Mouse (Mus musculus): ENCODE data around the gene Dusp7.

The Dusp7 gene

DNA sequence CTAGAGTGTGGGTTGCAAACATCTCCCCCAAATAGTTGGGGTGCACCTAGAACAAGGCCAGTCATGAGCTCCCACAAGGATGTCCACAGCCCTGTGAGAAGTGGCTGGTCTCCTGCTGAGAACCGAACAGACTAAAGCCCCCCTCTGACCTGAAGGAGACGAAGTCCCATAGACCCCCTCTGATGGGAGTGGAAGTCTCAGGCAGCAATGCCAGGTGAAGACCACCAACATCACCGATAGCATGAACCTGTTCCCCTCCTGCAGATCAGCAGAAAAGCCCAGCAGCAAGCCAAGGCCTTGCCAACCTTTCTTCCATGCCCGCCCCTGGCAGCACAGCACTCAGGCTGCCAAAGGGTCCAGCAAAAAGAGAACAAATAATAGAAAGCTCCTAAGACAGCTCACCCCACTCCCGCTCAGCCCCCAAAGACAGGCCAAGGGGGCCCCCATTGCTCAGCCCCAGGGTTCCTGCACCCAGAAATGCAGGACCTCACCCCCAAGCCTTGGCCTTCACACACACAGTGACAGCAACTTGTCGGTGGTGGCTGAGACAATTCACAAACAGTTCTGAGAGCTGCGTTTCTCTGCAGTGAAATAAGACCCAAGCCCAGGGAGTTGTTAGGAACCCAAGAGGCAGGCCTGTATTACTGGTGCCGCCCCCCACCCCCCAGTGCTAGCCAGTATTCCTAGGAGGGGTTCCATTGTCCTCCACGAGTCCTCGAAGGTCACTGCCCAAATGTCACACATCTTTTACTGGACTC lies 13.0 kb upstream of the Dusp7 start:
- no peak for DNase-seq

DNA sequence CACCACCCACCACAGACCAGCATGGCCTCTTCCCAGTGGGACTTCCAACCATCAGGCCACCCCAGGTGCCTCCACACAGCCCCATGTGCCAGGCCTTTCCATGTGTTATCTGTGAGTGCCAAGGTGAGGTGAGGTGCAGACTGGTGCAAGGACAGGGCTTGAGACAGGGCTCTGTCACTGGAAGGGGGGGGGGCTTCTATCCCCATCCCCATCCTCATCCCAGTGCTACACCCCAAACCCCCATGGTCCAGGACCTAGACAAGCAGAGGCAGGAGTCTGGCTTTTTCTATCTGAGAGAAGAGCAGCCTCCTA lies 12.5 kb upstream of the Dusp7 start:
- no peak for DNase-seq

DNA sequence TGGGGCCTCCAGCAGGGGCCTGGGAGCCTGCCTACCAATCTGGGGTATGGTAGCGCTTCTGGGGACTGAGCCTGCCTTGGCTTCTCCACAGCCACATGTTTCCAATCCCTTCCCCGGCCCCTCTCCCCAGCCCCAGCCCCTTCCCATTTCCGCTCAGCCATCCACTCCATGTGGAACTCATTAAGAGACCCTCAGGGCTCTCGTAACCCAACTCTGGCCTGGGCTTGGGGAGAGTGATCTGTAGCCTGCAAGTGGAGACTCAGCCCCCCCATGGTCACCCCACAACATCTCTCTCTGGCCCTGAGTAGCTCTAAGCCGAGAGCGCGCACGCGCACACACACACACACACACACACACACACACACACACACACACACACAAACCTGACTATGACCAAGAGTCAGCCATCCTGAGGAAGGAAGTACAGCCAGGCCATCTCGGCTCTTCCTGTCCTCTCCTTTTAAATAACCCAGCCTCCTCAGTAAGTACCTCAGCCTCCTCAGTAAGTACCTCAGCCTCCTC lies 12.0 kb upstream of the Dusp7 start:
- DNase-seq: no peak

DNA sequence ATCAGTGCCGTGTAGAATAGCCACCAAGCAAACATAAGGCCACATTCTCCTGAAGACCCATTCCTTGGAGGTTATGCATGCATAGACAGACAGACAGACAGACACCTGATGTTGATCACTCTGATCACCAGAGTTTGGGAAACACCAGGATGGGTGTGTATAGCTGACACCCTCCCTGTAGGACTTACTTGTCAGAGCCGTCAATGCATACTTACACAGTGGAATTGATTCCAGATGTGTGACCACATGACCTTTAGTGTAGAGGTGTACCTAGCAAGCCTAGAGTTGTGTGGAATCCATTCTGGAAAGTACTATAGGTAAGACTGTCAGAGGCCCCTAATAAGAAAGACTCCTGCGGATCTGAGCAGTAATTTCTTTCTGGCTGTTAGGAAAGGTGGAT lies 11.3 kb upstream of the Dusp7 start:
- DNase-seq: no peak

DNA sequence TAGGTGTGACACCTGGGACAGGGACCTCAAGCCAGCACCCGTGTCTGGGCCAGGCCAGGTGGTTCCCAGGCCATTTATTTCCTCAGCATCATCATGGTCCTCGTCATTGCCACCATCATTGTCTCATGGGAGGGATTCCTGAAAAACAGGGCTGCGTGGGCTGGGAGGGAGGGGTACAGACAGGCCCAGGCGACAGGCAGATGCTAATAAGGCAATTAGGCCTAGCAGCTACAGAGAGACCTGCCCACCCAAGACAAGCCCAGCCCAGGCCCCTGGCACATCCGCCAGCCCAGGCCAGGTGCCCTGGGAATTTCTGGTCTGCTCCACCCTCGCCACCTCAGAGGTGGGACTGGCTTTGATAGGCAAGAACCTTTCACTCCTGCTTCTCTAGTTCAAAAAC lies 9.1 kb upstream of the Dusp7 start:
- DNase-seq: no peak

DNA sequence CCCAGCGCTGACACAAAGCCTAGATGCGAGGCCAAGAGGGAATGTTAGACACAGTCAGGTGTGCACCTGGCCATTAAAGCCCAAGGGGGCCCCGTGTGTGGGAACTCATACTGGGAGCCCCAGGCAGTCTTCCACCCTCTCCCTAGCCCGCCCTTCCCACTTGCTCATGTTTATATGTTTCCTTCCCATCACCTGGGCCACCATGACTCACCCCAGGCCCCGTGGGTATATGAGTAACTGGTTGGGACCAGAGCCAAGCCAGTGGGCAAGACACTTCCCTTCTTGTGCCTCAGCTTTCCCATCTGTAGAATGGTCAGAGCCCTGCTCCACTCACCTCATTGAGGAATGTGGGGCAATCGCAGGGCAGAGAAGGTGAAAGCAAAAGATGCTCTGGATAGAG lies 7.3 kb upstream of the Dusp7 start:
- DNase-seq: no peak

DNA sequence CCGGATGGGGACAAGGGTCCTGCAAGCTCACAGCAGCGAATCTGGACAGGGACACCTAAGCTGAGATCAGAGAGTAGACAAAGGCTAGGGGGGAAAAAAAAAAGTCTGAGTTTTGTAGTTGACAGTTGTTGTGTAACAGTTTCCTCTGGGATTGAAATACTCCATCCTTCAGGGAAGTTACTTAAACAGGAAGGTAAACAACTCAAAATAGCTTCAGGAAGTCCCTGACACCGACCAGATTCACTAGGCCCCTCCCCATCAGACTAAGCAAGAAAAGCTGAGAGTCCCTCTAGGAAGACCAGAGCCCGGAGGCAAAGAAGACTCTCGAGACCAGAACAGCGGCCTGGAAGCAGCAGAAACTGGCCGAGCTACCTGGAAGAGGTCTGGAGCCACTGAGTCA lies 3.1 kb upstream of the Dusp7 start:
- DNase-seq: no peak

DNA sequence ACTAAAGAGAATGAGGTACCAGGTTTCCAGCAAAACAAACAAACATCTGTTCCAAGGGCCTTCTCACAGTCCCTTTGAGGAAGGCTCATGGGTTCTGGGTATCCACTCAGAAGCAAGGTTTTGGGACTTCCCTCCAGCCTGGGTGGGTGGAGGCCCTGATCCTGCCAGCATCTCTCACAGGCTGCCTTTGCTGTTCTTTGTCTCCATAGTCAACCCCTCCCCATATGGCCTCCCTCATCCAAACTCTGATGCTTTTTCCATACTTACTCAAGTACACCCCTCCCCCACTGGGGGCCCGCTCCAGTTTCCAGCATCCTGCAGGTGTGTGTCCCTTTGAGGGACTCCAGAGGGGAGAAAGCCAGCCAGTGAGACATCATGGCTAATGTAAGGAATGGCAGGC lies 2.2 kb upstream of the Dusp7 start:
- DNase-seq: no peak

DNA sequence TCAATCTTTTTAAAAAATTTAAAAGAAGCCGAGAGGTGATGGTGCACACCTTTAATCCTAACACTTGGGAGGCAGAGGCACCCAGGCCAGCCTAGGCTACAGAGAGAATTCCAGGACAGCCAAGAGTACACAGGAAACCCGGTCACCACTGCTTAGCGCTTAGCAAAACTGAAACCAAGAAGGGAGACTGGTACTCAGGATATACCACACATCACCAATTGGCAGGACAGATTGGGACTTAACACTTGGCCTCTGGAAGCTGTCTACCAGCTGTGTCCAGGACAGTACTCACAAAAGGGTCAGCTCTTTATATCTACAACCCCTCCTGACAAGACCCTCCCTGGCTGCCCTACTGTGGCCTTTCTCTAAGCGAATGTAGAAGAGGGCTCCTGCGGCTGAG lies 1.4 kb upstream of the Dusp7 start:
- no peak for DNase-seq

DNA sequence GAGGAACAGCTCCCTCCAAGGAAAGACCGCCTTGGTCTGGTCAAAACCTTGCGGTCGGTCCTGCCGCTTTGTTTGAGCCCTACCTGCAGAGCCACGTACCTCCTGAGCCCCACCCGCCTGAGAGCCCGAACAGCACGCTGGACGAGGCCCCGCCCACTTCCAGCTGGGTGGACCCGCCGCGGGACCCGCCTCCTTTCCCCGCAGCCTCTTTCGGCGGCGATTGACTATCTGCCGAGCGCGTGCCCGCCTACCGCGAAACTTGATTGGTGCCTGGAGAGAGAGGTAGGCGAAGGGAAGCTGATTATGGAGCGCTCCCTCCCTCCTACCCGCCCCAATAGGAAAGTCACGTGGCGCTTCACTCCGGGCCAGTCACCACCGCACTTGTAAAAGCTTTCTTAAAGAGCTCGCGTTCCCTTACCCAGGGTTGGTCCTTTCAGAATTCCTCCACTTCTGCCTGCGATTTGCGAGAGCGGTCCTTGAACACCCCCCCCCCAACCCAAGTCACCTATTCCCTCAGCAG lies 780 bp upstream of the Dusp7 start:
- peak; percentile 98 for DNase-seq

DNA sequence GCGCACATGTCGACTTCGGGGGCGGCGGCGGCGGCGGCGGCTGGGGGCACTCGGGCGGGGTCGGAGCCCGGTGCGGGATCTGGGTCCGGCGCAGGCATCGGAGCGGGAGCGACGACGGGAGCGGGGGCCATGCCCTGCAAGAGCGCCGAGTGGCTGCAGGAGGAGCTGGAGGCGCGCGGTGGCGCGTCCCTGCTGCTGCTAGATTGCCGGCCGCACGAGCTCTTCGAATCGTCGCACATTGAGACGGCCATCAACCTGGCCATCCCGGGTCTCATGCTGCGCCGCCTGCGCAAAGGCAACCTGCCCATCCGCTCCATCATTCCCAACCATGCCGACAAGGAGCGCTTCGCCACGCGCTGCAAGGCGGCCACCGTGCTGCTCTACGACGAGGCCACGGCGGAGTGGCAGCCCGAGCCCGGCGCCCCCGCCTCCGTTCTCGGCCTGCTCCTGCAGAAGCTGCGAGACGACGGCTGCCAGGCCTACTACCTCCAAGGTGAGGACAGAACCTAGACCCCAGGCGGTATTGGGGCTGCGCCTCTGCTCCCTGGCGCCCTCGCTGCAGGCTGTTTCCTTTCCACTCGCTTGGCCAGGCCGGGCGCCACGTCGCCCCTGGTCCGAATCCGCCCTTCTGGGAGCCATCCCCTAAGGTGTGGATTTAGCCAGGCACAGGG lies 534 bp downstream of the Dusp7 start:
- peak; percentile 42 to 49 for DNase-seq

DNA sequence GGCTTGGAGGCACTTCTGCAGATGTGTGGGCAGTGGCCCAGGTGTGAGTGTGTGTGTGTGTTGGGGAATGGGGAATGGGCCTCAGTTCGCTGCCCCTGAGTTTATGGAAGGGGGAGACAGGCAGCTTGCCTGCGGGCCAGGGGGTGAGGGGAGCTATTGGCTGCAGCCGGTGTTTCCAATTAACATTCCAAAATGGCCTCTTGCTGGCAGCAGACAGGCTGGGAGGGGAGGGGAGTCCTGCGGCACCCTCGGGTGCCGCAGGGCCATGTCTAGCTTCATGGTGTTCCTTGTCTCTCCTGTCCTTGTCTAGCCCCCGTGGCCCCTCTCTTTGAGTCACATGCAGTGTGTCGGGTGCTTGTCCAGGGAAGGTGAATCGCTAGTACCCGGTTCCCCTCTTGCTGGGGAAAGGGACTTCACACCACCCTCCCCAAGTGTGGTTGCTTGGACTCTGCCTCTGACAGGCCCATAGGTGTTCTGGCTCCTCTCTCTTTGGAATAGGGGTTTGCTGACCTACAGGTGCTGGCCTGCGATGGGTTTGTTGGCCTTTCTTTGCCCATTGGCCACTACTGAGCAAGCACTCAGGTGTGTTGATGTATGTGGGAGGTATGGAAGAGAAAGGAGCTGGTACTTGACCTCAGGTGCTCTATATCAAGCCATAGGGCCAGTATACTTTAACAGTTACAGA lies 1.5 kb downstream of the Dusp7 start:
- no peak for DNase-seq

DNA sequence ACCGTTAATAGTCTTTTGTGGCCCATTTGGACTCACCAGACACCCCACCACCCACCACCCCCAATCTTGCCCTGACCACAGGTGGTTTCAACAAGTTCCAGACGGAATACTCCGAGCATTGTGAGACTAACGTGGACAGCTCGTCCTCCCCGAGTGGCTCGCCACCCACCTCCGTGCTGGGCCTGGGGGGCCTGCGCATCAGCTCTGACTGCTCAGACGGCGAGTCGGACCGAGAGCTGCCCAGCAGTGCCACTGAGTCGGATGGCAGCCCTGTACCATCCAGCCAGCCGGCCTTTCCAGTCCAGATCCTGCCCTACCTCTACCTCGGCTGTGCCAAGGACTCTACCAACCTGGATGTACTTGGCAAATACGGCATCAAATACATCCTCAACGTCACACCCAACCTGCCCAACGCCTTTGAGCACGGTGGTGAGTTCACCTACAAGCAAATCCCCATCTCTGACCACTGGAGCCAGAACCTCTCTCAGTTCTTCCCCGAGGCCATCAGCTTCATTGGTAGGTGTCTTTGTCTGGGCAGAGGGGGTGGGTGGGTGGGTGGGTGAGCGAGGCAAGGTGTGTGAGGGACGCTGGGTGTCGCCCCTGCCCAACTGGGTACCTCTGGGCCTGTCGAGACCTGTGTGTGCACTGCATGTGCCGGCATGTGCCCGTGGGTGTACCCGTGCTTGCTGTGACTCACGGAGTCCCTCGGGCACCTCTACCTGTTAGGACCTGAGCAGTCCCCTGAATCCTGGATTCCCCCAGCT lies 2.4 kb downstream of the Dusp7 start:
- no peak for DNase-seq

DNA sequence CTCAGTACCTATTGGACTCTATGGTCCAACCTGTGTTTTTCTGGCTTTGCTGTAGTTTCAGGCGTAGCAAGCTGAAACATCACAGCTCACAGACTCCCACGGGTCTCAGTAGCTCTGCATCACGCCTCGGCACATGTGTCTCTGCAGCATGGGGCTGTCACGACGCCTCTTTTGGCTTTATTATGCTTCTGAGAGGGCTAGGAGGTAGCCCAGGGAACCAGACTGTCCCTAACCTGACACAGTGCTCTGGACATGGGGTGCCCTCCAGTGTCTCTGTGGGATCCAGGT lies 2.9 kb downstream of the Dusp7 start:
- no peak for DNase-seq

DNA sequence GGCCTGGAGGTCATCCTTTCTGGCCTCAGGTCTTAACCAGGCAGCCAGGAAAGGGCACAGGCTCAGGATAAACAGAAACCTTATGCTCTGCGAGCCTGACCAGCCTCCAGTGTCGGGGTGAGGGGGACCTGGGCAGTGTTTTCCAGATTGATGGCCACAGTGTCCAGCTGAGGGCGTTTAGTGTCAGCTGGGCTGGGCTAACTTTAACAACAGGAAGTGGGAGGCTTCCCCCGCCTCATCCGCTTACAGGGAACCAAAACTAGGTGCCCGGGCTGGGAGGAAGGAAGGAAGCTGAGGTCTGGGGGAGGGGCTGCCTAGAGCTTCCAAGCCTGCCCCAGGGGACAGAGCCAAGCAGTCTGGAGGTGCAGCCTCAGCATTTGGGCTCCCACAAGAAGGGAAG lies 3.3 kb downstream of the Dusp7 start:
- peak; percentile 78 to 84 for DNase-seq

DNA sequence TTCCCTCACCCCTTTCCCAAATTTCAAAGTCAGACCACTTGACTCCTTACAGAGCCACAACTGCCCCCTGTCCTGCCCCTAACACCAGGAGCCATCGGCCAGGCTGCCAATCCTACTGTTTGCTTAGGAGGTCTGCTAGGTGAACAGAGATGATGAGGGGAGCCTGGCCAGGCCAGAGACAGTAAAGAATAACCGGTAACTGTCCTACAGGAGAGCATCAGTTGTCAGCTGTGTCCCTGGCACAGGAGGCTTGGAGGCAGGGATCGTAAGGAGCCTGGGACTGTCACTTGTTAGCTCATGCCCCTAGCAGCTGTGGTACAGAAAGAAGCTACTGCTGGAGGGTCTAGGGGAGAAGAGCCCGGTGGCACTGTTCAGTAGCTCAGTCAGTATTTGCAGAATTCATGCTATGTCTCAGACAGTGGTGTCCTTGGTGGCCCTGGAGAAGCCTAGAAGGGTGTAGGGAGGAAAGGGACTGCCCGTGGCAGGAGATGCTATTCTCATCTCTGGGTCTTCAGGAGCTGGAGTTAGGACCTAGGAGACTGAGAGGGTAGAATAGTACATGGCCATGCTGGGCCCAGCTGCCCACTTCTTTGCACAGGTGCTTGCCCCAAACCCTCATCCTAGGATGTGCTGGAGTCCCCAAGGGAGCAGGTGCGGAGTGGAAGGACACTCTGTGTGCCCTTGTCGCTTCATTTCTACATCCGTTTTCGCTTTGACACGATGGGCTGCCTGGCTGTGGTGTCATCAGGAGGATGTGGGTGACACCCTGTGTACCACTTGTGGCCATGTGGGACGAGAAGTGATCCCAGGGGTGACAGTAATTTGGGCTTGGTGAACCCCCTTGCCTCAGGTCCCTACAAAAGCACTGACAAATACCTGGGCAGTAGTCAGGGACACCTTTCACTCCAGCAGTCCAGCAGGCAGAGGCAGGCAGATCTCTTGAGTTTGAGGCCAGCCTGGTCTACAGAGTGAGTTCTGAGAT lies 4.3 kb downstream of the Dusp7 start:
- peak in 1 of 2 experiments; percentile 42 for DNase-seq

DNA sequence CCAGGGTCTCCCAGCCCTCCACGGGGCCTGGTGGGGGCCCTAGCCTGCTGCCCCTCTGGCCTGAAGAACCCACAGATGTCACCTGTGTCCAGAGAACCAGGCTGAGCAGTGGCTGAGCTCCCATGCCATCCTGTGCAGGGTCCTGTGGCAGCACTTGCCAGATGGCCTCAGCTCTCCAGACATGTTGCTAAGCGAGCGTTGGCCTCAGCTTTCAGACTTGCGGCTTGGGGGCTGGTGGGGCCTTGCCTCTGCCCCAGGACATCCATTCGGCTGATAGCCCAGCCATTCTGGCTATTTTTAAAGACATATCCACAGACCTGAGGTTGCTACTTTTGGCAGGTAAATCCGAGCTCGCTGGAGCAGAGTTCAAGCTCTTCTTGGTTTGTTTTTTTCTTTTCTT lies 5.5 kb downstream of the Dusp7 start:
- DNase-seq: no peak

DNA sequence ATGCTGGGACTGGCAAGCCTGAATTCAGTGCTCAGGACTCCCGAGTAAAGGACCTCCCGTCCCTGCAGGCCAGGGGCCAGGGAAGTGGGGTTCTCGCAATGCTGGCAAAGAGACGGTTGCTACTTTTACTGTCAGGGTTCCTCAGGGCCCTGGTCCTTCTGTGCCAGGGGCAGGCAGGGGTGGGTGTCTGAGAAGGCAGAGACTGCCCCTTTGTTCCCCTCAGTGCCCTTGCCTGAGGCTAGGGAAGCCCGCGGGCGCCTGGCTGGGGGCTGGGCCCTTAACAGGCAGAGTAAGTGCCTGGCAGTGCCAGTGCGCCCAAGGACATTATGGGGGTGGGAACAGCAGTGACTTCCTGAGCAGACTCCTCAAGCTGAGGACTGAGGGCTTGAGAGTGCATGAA lies 8.8 kb downstream of the Dusp7 start:
- DNase-seq: no peak

DNA sequence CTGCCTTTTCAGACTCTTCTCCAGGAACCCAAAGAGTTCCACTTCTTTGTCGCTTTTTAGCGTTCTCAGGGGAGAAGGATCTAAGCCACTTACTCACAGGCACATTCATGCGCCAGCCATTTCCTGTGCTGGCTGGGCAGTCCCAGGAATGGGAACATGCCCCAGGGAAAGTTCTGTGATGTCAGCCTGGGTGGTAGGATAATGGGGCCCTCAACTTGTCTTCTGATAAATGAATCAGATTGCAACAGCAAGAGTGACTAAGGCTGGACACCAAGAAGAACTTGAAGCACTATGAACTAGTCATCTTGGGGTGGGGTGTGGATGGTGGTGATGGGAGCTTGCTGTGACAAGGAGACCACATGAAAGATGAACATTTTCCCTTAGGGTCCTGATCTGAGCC lies 9.6 kb downstream of the Dusp7 start:
- no peak for DNase-seq

DNA sequence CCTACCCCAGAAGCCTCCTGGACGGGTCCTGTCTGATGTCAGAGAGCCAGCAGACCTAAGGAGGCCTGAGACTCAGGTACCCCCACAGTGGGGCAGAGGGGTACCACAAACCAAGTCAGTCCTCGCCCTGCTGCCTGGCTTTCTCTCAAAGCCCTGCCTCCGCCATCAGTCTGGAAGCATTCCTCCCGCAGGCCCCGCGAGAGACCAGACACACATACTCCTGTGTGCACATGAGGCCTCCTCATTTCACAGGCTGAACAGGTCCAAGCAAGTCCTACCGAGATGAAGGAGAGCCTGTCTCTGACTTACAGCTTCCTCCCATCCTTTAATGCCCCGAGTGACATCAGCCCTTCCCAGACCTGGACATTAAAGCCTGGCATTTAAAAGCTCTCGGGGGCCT lies 10.3 kb downstream of the Dusp7 start:
- DNase-seq: no peak

DNA sequence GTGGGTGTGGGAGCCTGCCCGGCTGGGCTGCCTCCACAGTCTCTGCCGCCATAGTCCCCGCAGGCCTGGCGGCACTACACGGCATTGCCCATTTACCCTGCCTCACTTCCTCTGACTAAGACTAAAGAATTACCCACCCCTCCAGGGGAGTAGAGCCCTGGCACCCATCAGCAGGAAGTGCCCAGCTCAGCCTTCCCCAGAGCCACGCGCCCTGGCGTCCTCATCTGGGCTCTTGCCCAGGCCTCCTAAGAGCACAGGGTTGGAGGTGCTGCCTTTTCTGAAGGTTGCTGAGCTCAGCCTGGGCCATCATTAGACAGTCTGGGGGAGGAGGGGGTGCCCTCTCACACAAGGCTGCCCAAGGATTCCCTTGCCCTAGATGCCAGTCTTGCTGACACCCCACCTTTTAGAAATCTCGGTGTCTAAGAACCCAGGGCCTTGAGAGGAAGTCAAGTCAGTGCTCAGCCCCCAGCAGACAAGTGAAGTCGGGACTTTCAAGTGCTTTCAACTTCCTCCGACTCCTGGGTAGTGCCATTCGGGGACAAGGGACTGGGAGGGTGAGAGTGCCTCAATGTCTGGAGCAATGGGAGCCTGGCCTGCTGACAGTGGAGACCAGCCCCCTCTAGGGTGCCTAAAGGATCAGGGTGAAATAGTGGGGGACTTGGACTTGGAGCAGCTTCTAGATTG lies 17.9 kb downstream of the Dusp7 start:
- DNase-seq: no peak

Data from thymus, adult 18-20 months (tissue).